Mouse (Mus musculus): Measurements from ENCODE around the gene Ercc6.

Ercc6 gene

DNA sequence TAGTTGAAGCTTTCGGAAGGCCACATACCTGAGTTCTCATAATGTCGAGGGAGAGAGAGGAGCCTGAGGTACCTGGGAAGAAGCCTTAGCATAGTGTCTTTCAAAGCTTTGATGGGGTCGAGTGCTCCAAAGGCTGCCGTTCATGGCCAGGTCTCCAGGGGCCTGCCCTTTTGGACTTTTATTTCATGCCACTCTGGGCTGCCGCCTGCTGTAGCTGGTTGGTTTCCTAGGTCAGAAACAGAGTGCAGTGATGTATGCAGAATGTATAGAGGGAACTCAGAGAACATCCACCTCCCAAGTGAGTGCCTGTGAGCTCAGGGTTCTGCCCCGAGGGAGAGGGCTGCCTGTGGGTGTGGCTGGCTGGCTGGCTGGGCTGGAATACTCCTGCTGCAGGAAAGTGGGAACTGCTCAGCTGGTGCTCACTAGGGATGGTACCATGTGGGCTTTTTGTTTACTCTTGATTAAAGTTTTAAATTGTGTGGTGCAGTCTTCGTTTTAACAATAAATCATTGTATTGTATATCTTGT, 7.1 kb downstream of the Ercc6 start:
- DNase-seq = no peak

DNA sequence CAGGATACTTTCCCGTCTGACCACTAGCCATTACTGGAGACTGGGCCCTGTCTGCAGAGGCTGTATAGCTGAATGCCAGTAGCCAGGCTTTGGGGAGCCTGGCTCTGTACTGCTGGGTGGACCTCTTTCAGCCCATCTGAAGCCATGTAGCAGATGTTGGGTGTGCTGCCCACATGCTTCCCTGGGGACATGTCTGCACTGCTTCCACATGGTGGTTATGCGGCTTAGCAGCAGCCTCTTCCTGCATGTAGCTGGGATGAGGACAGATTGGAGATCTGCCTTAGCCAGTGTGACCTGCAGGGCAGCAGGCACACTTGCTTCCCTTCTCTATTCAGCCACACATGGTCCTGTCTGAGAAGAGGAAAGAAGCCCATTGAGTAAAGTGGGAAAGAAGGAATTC, 9.0 kb downstream of the Ercc6 start:
- DNase-seq = no peak

- no peak for DNase-seq
Measured at GRCm38 (mm10) chr14:32524071-32524470, 10.8 kb downstream of the Ercc6 start.

GRCm38 (mm10) chr14:32525996-32526705, 12.8 kb downstream of the Ercc6 start:
- no peak for DNase-seq

DNA sequence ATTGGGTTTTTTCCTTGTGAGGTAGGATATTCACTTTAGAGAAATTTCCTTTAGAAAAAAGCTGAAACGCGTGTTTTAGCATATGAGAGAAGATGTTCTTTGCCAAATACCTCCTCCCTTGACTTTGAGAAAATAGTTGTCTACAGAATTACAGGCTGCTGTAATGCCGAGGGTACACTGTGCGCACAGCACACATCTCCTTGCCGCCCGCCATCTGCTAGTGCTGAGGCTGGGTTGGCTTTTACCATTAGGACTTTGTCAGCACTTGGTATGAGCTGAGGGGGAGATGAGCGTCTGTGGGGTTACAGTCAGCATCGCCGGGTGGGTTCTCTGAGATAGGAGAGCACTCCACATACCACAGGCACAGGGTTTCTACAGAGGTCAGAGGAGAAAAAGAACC, 13.9 kb downstream of the Ercc6 start:
- DNase-seq = no peak

GRCm38 (mm10) chr14:32529036-32529435, 15.7 kb downstream of the Ercc6 start:
- no peak for DNase-seq

- peak; percentile 61 to 63 for DNase-seq
Measured at GRCm38 (mm10) chr14:32530896-32531295, 17.6 kb downstream of the Ercc6 start.

DNA sequence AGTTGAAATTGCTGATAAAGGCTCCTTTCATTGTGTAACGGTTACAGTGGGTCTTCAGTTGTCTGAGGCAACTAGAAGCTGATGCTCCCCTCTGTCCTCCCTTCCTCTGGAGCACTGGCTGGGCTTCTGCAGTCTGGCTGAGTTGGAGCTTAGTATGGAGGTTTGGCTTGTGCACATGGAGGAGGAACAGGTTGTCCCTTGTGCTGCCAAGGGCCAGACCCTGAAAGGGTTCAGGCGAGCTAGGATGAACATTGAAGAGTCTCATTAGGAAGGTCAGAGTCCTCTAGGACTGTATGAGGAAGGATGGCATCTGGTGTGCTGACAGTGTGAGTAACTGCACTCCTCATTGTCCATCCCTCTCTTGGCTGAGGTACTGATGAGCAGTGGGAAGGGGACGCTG, 18.1 kb downstream of the Ercc6 start:
- DNase-seq = no peak

DNA sequence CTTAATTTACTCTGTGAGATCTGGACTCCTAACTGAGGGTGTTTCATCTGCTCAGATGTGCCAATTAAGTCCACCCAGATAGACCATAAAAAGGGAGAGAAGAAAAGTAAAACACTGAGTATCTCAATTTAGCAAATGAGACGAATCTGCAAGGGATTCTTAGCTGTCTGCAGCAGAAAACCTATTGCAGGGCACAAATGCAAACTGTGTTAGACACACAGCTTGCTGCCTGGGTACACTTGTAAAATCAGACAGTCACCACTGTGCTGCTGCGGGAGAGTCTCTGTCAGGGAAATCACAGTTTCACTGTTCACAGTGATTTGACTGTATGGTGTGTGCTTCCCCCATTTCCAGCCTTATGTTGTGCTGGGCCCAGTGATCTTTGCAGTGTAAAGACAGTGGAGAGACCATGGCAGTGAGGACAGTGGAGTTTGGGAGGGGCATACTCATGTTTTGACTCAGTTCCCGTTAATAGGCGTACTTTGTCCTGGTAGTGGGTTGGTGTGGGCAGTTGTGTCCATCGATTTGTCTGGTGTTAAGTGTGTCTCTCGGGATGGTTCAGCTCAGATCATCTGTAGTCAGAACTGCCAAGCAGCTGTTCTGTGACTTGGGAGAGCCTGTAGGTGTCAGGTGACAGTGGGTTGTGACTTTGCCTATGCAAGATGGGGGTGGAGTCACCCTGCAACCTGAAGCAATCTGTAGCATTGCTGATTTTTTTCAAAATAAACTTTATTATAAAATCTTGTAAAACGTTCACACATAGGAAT, 19.2 kb downstream of the Ercc6 start:
- no peak for DNase-seq

- DNase-seq = no peak
Measured at GRCm38 (mm10) chr14:32533148-32533520, 19.8 kb downstream of the Ercc6 start.

GRCm38 (mm10) chr14:32533656-32534055, 20.3 kb downstream of the Ercc6 start:
- no peak for DNase-seq

GRCm38 (mm10) chr14:32534137-32534536, 20.8 kb downstream of the Ercc6 start:
- no peak for DNase-seq

DNA sequence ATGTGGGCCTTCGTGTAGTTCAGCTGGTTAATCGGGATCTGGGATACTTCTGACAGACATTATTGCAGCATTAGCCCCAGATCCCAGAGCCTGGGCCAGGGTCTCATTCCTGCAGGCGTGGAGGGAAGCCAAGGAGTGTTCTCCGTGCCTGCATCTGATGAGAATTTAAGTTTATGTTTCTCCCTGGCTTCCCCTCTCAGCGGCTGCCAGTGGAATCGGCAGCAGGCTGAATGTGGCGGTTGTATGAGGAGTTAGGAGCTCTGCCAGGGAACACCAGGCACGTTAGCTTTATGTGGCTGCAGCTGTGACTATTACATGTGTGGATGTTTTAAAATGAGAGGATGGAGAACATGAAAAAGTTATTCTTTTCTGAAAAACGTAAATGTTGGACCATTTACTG, 23.4 kb downstream of the Ercc6 start:
- no peak for DNase-seq

GRCm38 (mm10) chr14:32538115-32538514, 24.8 kb downstream of the Ercc6 start:
- no peak for DNase-seq

DNA sequence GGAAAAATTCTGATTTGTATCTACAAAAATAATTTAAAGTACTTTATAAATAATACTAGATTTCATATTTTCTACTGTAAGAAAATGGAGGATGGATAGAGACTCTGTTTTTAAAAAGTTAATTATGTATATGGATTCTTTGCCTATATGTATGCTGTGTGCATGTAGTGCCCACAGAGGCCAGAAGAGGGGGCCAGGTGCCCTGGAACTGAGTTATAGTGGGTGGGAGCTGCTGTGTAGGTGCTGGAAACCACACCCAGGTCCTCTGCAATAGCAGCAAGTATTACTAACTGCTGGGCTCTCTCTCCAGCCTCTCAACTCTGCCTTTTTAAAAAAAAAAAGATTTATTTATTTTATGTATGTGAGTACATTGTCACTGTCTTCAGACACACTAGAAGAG, 29.8 kb downstream of the Ercc6 start:
- DNase-seq = no peak

- no peak for DNase-seq
Measured at GRCm38 (mm10) chr14:32546676-32547075, 33.4 kb downstream of the Ercc6 start.

GRCm38 (mm10) chr14:32551854-32552253, 38.5 kb downstream of the Ercc6 start:
- no peak for DNase-seq

DNA sequence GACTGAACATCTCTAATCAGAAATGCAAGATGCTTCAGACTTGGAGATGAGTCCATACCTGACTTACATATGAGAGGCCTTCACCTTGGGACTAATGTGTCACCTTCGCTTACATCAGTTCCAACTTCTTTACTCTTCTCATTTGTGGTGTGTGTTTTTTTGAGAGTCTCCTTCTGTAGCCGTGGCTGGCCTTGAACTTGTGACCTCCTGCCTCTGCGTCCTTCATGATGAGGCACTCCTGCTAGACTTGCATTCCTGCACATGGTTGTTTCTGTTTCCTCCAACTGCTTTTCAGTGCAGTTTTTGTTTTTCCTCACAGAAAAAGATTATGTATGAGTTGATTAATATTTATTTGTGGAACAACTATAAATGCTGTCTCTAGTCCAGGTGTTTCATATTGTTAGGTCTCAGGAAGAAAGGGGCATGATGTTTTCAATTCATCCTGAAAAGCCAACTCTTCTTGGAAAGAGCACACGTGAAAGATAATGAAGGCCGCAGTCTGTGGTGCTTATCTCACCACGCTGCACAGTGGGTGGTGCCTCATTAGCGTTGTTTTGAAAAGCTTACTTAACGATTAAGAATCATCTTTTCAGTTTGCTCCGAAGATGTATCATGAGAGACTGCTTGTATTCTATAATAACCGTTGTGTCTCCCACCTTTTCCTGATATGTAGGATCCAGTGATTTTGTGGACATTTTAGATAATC, 40.0 kb downstream of the Ercc6 start:
- no peak for DNase-seq

DNA sequence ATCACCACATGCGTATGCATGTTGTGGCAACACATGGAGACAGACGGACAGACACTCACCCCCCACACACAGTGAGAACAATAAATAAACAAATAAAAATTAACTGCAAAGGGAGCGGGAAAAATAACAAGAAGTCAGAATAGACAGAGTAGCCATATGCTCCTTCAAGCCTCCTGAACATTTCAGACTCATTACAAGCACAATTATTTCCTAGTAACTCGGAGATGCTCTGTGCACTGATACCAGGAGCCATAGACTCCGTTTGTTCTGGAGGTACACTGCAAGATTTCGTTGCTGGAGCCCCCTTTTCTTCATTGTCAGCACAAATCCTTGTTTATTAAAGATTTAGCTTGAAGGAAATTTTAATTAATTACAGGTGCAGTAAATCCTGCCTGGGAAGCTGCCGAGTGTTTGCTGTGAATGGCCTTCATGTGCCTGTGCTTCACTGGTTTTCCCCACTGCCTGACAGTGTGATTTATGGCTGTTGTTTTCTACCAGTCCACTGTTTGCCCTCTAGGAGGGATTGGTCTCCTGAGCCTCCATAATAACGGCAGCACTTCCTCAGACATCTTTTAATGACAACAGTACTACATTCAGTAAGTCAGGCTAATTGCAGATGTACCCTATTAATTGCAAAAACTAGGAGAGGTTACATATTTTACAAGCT, 41.7 kb downstream of the Ercc6 start:
- no peak for DNase-seq

- no peak for DNase-seq
Measured at GRCm38 (mm10) chr14:32561428-32561827, 48.1 kb downstream of the Ercc6 start.

DNA sequence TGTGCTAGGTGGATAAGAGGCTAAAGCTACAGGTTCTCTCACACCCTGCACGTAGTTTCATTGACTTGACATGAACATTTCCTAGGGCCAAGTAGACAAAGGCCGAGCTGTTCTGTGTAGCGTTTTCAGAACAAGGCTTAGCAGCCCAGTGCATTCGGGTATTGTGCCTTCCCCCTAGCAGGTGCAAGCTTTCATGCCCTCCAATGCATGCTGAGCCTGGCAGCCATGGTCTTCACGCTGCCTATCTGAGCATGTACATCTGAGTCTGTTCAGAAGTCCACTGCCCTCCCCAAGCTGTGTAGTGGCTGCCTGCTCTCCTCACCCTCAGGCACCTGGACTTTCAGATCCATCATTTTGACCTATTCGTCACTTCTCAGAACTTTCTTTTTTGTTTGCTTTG, 50.3 kb downstream of the Ercc6 start:
- no peak for DNase-seq

GRCm38 (mm10) chr14:32572519-32572918, 59.2 kb downstream of the Ercc6 start:
- no peak for DNase-seq

DNA sequence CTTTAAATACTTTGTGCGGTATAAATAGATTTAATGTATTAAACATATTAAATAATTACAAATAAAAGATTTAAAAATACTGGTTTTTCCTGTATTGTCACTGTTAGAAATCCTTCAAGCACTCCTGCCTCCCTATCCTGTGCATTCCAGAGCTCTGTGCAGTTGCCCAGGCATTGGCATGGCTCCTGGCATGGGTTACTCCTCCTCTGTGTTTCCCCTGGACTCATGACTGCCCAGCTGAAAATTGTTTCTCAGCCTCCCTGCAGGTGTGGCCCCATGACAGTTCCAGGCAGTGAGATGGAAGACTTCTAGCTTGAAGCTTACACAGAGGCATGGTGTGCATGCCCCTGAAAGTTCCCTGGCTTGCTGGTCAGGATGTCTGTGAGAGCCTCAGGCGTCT, 65.1 kb downstream of the Ercc6 start:
- no peak for DNase-seq

Data from cerebellum, adult 18-20 months (tissue).